Mouse (Mus musculus): ENCODE results near the gene Parp3. TPM values are rescaled to one million over a fixed set of nuclear protein-coding genes. Genes with fewer than 3 reads are reported as not detected.

Parp3 gene
- polyA plus RNA-seq, 1 experiment, result 46.8 TPM

GRCm38 (mm10) chr9:106454888-106455681, 21.7 kb downstream of the Parp3 start:
- peak overlapping the region; percentile 70 for H3K4me3 ChIP-seq (ENCODE audit: insufficient read depth, low read depth, low read length)
- no peak overlapping the region for H3K27ac ChIP-seq (replicated peaks; ENCODE audit: low read depth, low read length)
- no peaks in the 10 kb centered on the region; the same call in 1 of the 2 replicates for H3K4me1 ChIP-seq (ENCODE audit: control insufficient read depth, insufficient read depth, insufficient read length, low read length)

DNA sequence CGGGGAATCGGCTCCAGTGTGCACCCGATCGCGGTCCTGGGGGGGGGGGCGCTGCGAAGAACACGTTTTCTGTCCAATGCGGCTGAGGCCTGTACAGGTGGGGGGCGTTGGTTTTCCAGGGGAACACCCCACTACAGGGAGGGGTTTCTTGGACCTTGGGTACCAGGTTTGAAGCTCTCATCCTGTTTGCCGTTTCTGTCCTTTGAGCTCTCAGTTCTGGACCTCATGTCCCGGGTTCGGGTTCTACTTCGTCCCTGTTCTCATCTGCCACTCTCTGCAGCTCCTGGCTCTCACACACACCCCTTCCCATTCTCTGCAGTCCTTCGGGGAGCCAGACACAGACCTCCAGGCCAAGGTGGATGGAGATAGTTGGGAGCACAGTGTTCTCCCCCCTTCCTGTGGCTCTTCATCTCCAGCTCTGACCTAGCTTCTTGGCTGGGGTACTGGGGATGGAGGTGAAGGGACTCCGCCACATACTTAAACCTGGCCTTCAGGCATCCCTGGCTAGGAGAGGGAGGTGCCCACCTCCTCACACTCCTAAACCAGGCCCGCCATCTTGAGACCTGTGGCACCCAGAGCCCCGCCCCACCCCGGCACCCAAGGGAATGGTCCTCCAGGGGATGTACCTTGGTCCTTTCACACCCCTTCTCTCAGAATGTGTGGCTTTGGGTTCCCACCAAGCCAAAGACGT, 22.5 kb downstream of the Parp3 start:
- H3K4me1 ChIP-seq (ENCODE audit: control insufficient read depth, insufficient read depth, insufficient read length, low read length), result peaks cover 2% of the 10 kb centered on the region; the same call in 1 of the 2 replicates
- no peak overlapping the region for H3K27ac ChIP-seq (replicated peaks; ENCODE audit: low read depth, low read length)
- H3K4me3 ChIP-seq (ENCODE audit: insufficient read depth, low read depth, low read length), result peak overlapping the region; percentile 70

- H3K4me3 ChIP-seq (ENCODE audit: insufficient read depth, low read depth, low read length), result peak within 1 kb of the TSS; percentile 70
- H3K4me1 ChIP-seq (ENCODE audit: control insufficient read depth, insufficient read depth, insufficient read length, low read length), result peaks cover 2% of the 10 kb centered on the region; the same call in 1 of the 2 replicates
- H3K27ac ChIP-seq (replicated peaks; ENCODE audit: low read depth, low read length), result peak within 1 kb of the TSS; percentile 85
Measured at GRCm38 (mm10) chr9:106453271-106454070, 23.3 kb downstream of the Parp3 start, which contains the start of gene Pcbp4. TSS of gene Pcbp4 (plus strand) at chr9:106453291.

DNA sequence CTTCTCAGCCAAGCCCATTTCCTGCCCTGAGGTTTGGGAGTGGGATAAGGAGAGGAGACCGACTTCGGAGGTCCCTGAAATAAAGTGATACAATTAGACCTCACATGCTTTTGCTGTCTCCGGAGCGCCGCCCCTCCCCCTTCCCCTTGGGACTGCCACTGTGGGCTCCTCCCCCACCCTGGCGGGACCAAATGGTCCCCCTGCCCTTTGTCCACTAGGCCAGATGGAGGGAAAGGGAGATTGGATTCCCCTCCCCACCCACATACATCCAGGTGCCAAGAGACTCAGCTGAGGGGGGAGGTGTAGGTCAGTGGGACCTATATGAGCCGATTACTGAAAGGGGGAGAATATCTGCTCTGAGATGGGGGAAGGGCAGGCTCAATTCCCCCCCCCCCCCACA, 23.9 kb downstream of the Parp3 start:
- Histone ChIP-seq H3K4me1 (ENCODE audit: control insufficient read depth, insufficient read depth, insufficient read length, low read length) (peaks cover 2% of the 10 kb centered on the region), H3K4me3 (ENCODE audit: insufficient read depth, low read depth, low read length) (no peak overlapping the region), H3K27ac (replicated peaks; ENCODE audit: low read depth, low read length) (no peak overlapping the region)

DNA sequence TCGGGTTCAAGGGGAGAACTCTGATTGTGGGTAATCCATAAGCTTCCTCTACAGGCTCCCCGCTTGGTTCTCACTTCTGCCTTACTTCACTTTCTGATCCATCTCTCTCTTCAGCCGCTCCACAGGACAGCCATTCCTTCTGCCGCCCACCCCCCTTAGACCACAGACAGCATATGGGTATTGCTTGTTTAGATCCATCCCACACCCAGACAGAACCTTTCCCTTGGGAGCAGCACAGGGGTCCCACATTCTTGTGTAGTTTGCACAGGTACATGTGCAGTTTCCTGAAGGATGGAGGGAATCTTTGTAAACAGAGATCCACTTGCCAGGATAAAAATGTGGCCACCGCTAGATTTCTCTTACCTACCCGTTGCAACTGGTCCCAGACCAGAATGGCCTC, 24.4 kb downstream of the Parp3 start:
- Histone ChIP-seq H3K27ac (replicated peaks; ENCODE audit: low read depth, low read length) (no peak overlapping the region), H3K4me1 (ENCODE audit: control insufficient read depth, insufficient read depth, insufficient read length, low read length) (peaks cover 2% of the 10 kb centered on the region), H3K4me3 (ENCODE audit: insufficient read depth, low read depth, low read length) (no peak overlapping the region)

- Histone ChIP-seq H3K4me1 (ENCODE audit: control insufficient read depth, insufficient read depth, insufficient read length, low read length) (peaks cover 2% of the 10 kb centered on the region), H3K27ac (replicated peaks; ENCODE audit: low read depth, low read length) (no peak overlapping the region), H3K4me3 (ENCODE audit: insufficient read depth, low read depth, low read length) (no peak overlapping the region)
Measured at GRCm38 (mm10) chr9:106451899-106452298, 24.9 kb downstream of the Parp3 start.

DNA sequence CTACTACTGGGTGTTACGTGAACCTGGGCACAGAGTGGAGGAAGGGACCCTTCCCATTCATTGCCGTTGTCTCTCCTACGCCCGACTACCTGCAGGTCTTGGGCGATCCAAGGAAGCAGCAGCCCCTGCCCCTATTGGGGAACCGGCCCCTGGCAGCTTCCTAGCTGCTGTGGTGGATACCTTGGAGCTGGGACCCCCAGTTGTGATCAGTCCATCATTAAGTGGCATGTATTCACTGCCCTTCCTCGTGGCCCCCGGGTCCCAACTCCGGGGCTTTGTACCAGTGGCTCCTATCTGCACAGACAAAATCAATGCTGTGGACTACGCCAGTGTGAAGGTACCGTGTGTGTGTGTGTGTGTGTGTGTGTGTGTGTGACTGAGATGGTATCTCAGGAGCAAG, 25.5 kb downstream of the Parp3 start:
- Histone ChIP-seq H3K27ac (replicated peaks; ENCODE audit: low read depth, low read length) (no peak overlapping the region), H3K4me3 (ENCODE audit: insufficient read depth, low read depth, low read length) (no peak overlapping the region), H3K4me1 (ENCODE audit: control insufficient read depth, insufficient read depth, insufficient read length, low read length) (peaks cover 2% of the 10 kb centered on the region)

- Histone ChIP-seq H3K27ac (replicated peaks; ENCODE audit: low read depth, low read length) (no peak overlapping the region), H3K4me1 (ENCODE audit: control insufficient read depth, insufficient read depth, insufficient read length, low read length) (peaks cover 2% of the 10 kb centered on the region)
Measured at GRCm38 (mm10) chr9:106450661-106451060, 26.1 kb downstream of the Parp3 start.

DNA sequence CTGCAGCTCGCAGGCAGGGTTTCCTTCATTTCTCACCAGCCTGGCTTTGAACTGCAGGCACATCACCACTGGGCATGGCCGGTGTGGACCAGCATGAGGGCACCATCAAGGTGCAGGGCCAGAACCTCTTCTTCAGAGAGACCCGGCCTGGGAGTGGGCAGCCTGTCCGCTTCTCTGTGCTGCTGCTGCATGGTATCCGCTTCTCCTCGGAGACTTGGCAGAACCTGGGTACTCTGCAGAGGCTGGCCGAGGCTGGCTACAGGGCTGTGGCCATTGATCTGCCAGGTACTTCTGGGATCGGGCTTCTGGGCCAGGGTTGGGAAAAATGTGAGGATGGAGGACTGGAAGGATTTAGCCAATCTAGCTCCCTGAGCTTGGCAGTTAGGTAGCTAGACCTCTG, 26.8 kb downstream of the Parp3 start:
- Histone ChIP-seq H3K4me3 (ENCODE audit: insufficient read depth, low read depth, low read length) (no peak overlapping the region), H3K4me1 (ENCODE audit: control insufficient read depth, insufficient read depth, insufficient read length, low read length) (peaks cover 2% of the 10 kb centered on the region)

More at GRCm38 (mm10) chr9:106450661-106451060, 26.1 kb downstream of the Parp3 start:
- H3K4me3 ChIP-seq (ENCODE audit: insufficient read depth, low read depth, low read length), result no peak overlapping the region

GRCm38 (mm10) chr9:106448498-106449031, 28.2 kb downstream of the Parp3 start:
- Histone ChIP-seq H3K27ac (replicated peaks; ENCODE audit: low read depth, low read length) (peak overlapping the region; percentile 64), H3K4me3 (ENCODE audit: insufficient read depth, low read depth, low read length) (peak overlapping the region; percentile 68), H3K4me1 (ENCODE audit: control insufficient read depth, insufficient read depth, insufficient read length, low read length) (peaks cover 2% of the 10 kb centered on the region)

More for the DNA sequence above, 26.8 kb downstream of the Parp3 start:
- H3K27ac ChIP-seq (replicated peaks; ENCODE audit: low read depth, low read length), result no peak overlapping the region

- Histone ChIP-seq H3K4me3 (ENCODE audit: insufficient read depth, low read depth, low read length) (peak overlapping the region; percentile 42), H3K27ac (replicated peaks; ENCODE audit: low read depth, low read length) (peak overlapping the region; percentile 25), H3K4me1 (ENCODE audit: control insufficient read depth, insufficient read depth, insufficient read length, low read length) (peaks cover 2% of the 10 kb centered on the region)
Measured at GRCm38 (mm10) chr9:106447951-106448350, 28.8 kb downstream of the Parp3 start.

- peaks cover 2% of the 10 kb centered on the region for H3K4me1 ChIP-seq (ENCODE audit: control insufficient read depth, insufficient read depth, insufficient read length, low read length)
- peak within 1 kb of the TSS; percentile 25 for H3K27ac ChIP-seq (replicated peaks; ENCODE audit: low read depth, low read length)
- peak within 1 kb of the TSS; percentile 68 for H3K4me3 ChIP-seq (ENCODE audit: insufficient read depth, low read depth, low read length)
Measured at GRCm38 (mm10) chr9:106447348-106447747, 29.4 kb downstream of the Parp3 start, which contains the start of the genes Abhd14b and Abhd14a. TSS of gene Abhd14b (plus strand) at chr9:106447459. TSS of gene Abhd14a (minus strand) at chr9:106447678.

GRCm38 (mm10) chr9:106444836-106445235, 31.9 kb downstream of the Parp3 start:
- Histone ChIP-seq H3K4me1 (ENCODE audit: control insufficient read depth, insufficient read depth, insufficient read length, low read length) (peaks cover 1% of the 10 kb centered on the region), H3K27ac (replicated peaks; ENCODE audit: low read depth, low read length) (no peak overlapping the region)

GRCm38 (mm10) chr9:106442680-106443079, 34.1 kb downstream of the Parp3 start:
- Histone ChIP-seq H3K4me1 (ENCODE audit: control insufficient read depth, insufficient read depth, insufficient read length, low read length) (no peaks in the 10 kb centered on the region; the same call in 1 of the 2 replicates), H3K4me3 (ENCODE audit: insufficient read depth, low read depth, low read length) (no peak overlapping the region), H3K27ac (replicated peaks; ENCODE audit: low read depth, low read length) (no peak overlapping the region)

More at GRCm38 (mm10) chr9:106444836-106445235, 31.9 kb downstream of the Parp3 start:
- H3K4me3 ChIP-seq (ENCODE audit: insufficient read depth, low read depth, low read length), result no peak overlapping the region
